Mouse (Mus musculus): ENCODE results near the gene Rgs7.

GRCm38 (mm10) chr1:175155469-175155868, 336.8 kb downstream of the Rgs7 start:
- TF ChIP-seq POLR2A (IDR thresholded peaks at IDR 0.05; ENCODE audit: extremely low read depth, insufficient read depth, low read length), result no peak
- no peak for TF ChIP-seq CTCF (IDR thresholded peaks at IDR 0.05; ENCODE audit: extremely low read depth, insufficient read depth, low read length)

Data from cortical plate, adult 2 months (tissue).